27 mouse cellular contexts compared by ENCODE assay signal in the genomic region with DNA sequence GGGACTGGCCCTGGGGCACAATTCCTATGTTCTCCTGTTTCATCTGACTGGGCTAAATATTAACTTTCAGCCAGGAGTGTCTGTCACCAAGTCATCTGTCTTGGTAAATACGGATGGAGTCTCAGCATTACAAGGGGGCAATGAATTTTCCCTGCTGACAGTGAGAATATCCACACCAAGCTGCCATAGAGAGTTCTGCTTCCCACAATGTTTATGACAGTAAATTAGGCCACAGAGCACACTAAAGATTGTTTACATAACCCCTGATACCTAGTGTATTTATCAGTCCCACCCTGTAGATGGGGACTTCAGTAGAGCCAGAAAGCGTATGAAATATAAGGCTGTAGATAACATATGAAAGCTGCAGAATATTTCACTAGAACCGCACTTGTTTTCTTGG.
DNase-seq lines count a peak whose midpoint lies in the region; ATAC-seq and TF ChIP-seq lines count a peak whose summit lies in the region.
"Had no signal": no experiment of that assay in that cellular context is flagged by ENCODE, and none has a peak within 500 bp of the region (broad histone marks: within the 10 kb centered on the region; RNA-seq: fewer than 3 reads in every experiment).

No protein-coding gene starts in this region.

- peak; percentile 73 for ATAC-seq in intestine, embryonic 15.5 days
- no peak for ATAC-seq in intestine, postnatal 0 days
- ATAC-seq in kidney, embryonic 16.5 days (ENCODE audit: low FRiP score, low TSS enrichment), result peak; percentile 65
- ATAC-seq: activated CD4-positive, CD25-positive, alpha-beta regulatory T cell, adult 4 months; CD4-positive, CD25-positive, alpha-beta regulatory T cell, adult 4 months; forebrain, embryonic 13.5 days; forebrain, embryonic 16.5 days had no signal

- 0 out of 2 replicates have a peak, but pooled peaks cover 2% of the 10 kb centered on the region for H3K4me1 ChIP-seq in intestine, embryonic 15.5 days (replicated peaks)
- H3K4me1 ChIP-seq in intestine, postnatal 0 days (replicated peaks; ENCODE audit: control insufficient read depth, insufficient read depth, low read length), result no peaks in the 10 kb centered on the region
- H3K4me1 ChIP-seq in kidney, embryonic 16.5 days (ENCODE audit: insufficient read depth, low read length), result no peaks in the 10 kb centered on the region
- H3K4me1 ChIP-seq: forebrain, embryonic 10.5 days; forebrain, embryonic 13.5 days; heart, embryonic 10.5 days; heart, embryonic 13.5 days; hindbrain, embryonic 12.5 days; hindbrain, embryonic 15.5 days had no signal

- no peak for TF ChIP-seq CTCF in intestine, postnatal 0 days (IDR thresholded peaks at IDR 0.05; ENCODE audit: low read depth)

- no peaks in the 10 kb centered on the region for H3K36me3 ChIP-seq in intestine, embryonic 15.5 days
- no peaks in the 10 kb centered on the region for H3K36me3 ChIP-seq in intestine, postnatal 0 days (ENCODE audit: control insufficient read depth, insufficient read depth)
- no peaks in the 10 kb centered on the region for H3K36me3 ChIP-seq in kidney, embryonic 16.5 days (ENCODE audit: insufficient read depth, low read length)
- H3K36me3 ChIP-seq: forebrain, embryonic 10.5 days; heart, embryonic 10.5 days; heart, embryonic 13.5 days; hindbrain, embryonic 12.5 days; hindbrain, embryonic 15.5 days had no signal

- no peak for DNase-seq in kidney, adult 18-20 months
- DNase-seq in 3T3-L1 (ENCODE audit: low read depth, low spot score), result peak; percentile 48
- peak; percentile 27 for DNase-seq in embryo, embryonic 11 days
- no peak for DNase-seq in heart, postnatal 36 days
- no peak for DNase-seq in thymus, postnatal 14 days
- DNase-seq: adrenal gland, adult 8-10 months; adrenal gland, postnatal 25 days; cerebellum, adult 11-12 months; cerebellum, adult 8-10 months; cerebellum, postnatal 10 days; cerebellum, postnatal 36 days; gastrocnemius, postnatal 10 days; gastrocnemius, postnatal 36 days; heart, adult 2 months; heart, postnatal 14 days had no signal

- no peak overlapping the region for H3K9ac ChIP-seq in intestine, embryonic 15.5 days
- H3K9ac ChIP-seq in intestine, postnatal 0 days (ENCODE audit: low read depth, low read length), result no peak overlapping the region
- no peak overlapping the region for H3K9ac ChIP-seq in kidney, embryonic 16.5 days (replicated peaks; ENCODE audit: low read length)
- H3K9ac ChIP-seq: forebrain, embryonic 13.5 days; heart, embryonic 13.5 days; hindbrain, embryonic 12.5 days; hindbrain, embryonic 15.5 days had no signal

- H3K27ac ChIP-seq in intestine, embryonic 15.5 days, result no peak overlapping the region
- no peak overlapping the region for H3K27ac ChIP-seq in intestine, postnatal 0 days (ENCODE audit: low read depth, low read length)
- H3K27ac ChIP-seq in kidney, embryonic 16.5 days (ENCODE audit: low read length), result no peak overlapping the region
- H3K27ac ChIP-seq: forebrain, embryonic 10.5 days; forebrain, embryonic 13.5 days; heart, adult 2 months; heart, embryonic 10.5 days; heart, embryonic 13.5 days; hindbrain, embryonic 12.5 days; hindbrain, embryonic 15.5 days had no signal

- no peaks in the 10 kb centered on the region for H3K9me3 ChIP-seq in intestine, embryonic 15.5 days
- no peaks in the 10 kb centered on the region for H3K9me3 ChIP-seq in intestine, postnatal 0 days (ENCODE audit: control insufficient read depth)
- no peaks in the 10 kb centered on the region for H3K9me3 ChIP-seq in kidney, embryonic 16.5 days (ENCODE audit: low read length)
- H3K9me3 ChIP-seq: forebrain, embryonic 10.5 days; forebrain, embryonic 13.5 days; heart, embryonic 10.5 days; heart, embryonic 13.5 days; hindbrain, embryonic 12.5 days; hindbrain, embryonic 15.5 days had no signal

- no peak overlapping the region for H3K4me3 ChIP-seq in intestine, embryonic 15.5 days (replicated peaks)
- no peak overlapping the region for H3K4me3 ChIP-seq in intestine, postnatal 0 days (ENCODE audit: low read depth, low read length)
- H3K4me3 ChIP-seq in kidney, embryonic 16.5 days (ENCODE audit: low read length), result no peak overlapping the region
- H3K4me3 ChIP-seq: forebrain, embryonic 10.5 days; forebrain, embryonic 13.5 days; heart, adult 2 months; heart, embryonic 10.5 days; heart, embryonic 13.5 days; hindbrain, embryonic 12.5 days; hindbrain, embryonic 15.5 days had no signal

- H3K27me3 ChIP-seq in intestine, embryonic 15.5 days (replicated peaks), result no peaks in the 10 kb centered on the region
- no peaks in the 10 kb centered on the region for H3K27me3 ChIP-seq in intestine, postnatal 0 days (replicated peaks; ENCODE audit: control insufficient read depth, insufficient read depth, low read length)
- H3K27me3 ChIP-seq in kidney, embryonic 16.5 days (ENCODE audit: insufficient read depth, low read length), result no peaks in the 10 kb centered on the region
- H3K27me3 ChIP-seq: forebrain, embryonic 13.5 days; heart, embryonic 13.5 days; hindbrain, embryonic 12.5 days; hindbrain, embryonic 15.5 days had no signal

- intact Hi-C loops in heart, postnatal 36 days (cut with DNase I), result no loop called here

- H3K4me2 ChIP-seq in intestine, embryonic 15.5 days (replicated peaks), result no peak overlapping the region
- no peak overlapping the region for H3K4me2 ChIP-seq in intestine, postnatal 0 days (replicated peaks; ENCODE audit: low read depth)
- no peak overlapping the region for H3K4me2 ChIP-seq in kidney, embryonic 16.5 days (replicated peaks; ENCODE audit: low read depth, low read length)
- H3K4me2 ChIP-seq: forebrain, embryonic 13.5 days; heart, embryonic 13.5 days; hindbrain, embryonic 12.5 days; hindbrain, embryonic 15.5 days had no signal

- WGBS in intestine, embryonic 15.5 days, result 15% methylated on average over 3 of the region's 3 CpGs
- 6% methylated on average over 3 of the region's 3 CpGs for WGBS in intestine, postnatal 0 days
- WGBS in kidney, embryonic 16.5 days, result 25% methylated on average over 3 of the region's 3 CpGs

Comparison
In these comparisons a context has a peak if more than half of its experiments do, and no peak if none do; other contexts are left out.
1. DNase-seq: peak in 3T3-L1 (single experiment) and embryo, embryonic 11 days (single experiment); none in kidney, adult 18-20 months (single experiment), heart, postnatal 36 days (0 of 2) and thymus, postnatal 14 days (single experiment).